In genomic region chr5:111965311-111965710, GRCm38 (mm10) we compare ENCODE assay signal across 27 mouse cellular contexts.
DNase-seq lines count a peak whose midpoint lies in the region; ATAC-seq lines count a peak whose summit lies in the region.
"Had no signal": no experiment of that assay in that cellular context is flagged by ENCODE, and none has a peak within 500 bp of the region (broad histone marks: within the 10 kb centered on the region; RNA-seq: fewer than 3 reads in every experiment).

No protein-coding gene starts in this region.

- no peaks in the 10 kb centered on the region for H3K27me3 ChIP-seq in forebrain, embryonic 11.5 days (ENCODE audit: control insufficient read depth, insufficient read depth, low read length)
- H3K27me3 ChIP-seq: CH12.LX; embryonic facial prominence, embryonic 12.5 days; forebrain, embryonic 13.5 days; forebrain, embryonic 15.5 days had no signal

- no peak for ATAC-seq in forebrain, embryonic 11.5 days (replicated peaks; ENCODE audit: low FRiP score)
- ATAC-seq: activated CD4-positive, CD25-positive, alpha-beta regulatory T cell, adult 4 months; CD4-positive, CD25-positive, alpha-beta regulatory T cell, adult 4 months; forebrain, embryonic 13.5 days; forebrain, embryonic 15.5 days; forebrain, postnatal 0 days; Patski had no signal

- no peaks in the 10 kb centered on the region for H3K4me1 ChIP-seq in forebrain, embryonic 11.5 days (replicated peaks; ENCODE audit: control insufficient read depth, insufficient read depth, low read length)
- H3K4me1 ChIP-seq: embryonic facial prominence, embryonic 10.5 days; embryonic facial prominence, embryonic 12.5 days; forebrain, embryonic 10.5 days had no signal

- WGBS in forebrain, embryonic 11.5 days, result 89% methylated on average over 7 of the region's 7 CpGs

- H3K4me3 ChIP-seq in forebrain, embryonic 11.5 days (ENCODE audit: low read depth, low read length), result no peak overlapping the region
- H3K4me3 ChIP-seq: embryonic facial prominence, embryonic 10.5 days; embryonic facial prominence, embryonic 12.5 days; forebrain, embryonic 10.5 days; forebrain, embryonic 13.5 days; forebrain, embryonic 15.5 days had no signal

- H3K9ac ChIP-seq in forebrain, embryonic 11.5 days (ENCODE audit: low read length), result no peak overlapping the region
- H3K9ac ChIP-seq: embryonic facial prominence, embryonic 12.5 days; forebrain, embryonic 13.5 days; forebrain, embryonic 15.5 days; forebrain, postnatal 0 days had no signal

- DNase-seq in testis, postnatal 10 days (ENCODE audit: low spot score), result peak; percentile 11
- DNase-seq in testis, postnatal 14 days (ENCODE audit: low spot score), result no peak
- DNase-seq in 3134 (ENCODE audit: extremely low read depth, insufficient read length, low spot score), result peak; percentile 41
- DNase-seq in Muller cell, postnatal 12 days (ENCODE audit: inconsistent ontology term), result peak; percentile 13
- DNase-seq in fibroblast of lung, adult 2 months (ENCODE audit: low read depth), result peak; percentile 30
- no peak for DNase-seq in forebrain, embryonic 11.5 days (ENCODE audit: low spot score)
- no peak for DNase-seq in frontal cortex, adult 2 months (ENCODE audit: extremely low spot score in 1 of 2, low spot score in 1 of 2)
- DNase-seq: adrenal gland, adult 8-10 months; adrenal gland, postnatal 14 days; adrenal gland, postnatal 36 days; B cell, adult 2 months; cerebellum, adult 11-12 months; cerebellum, adult 2 months; cerebellum, adult 9-10 months; cerebellum, postnatal 10 days; cerebellum, postnatal 25 days; forebrain, postnatal 0 days had no signal

- H3K36me3 ChIP-seq in forebrain, embryonic 11.5 days (ENCODE audit: control insufficient read depth, insufficient read depth, low read length), result no peaks in the 10 kb centered on the region
- H3K36me3 ChIP-seq: embryonic facial prominence, embryonic 10.5 days; embryonic facial prominence, embryonic 12.5 days; forebrain, embryonic 10.5 days; forebrain, embryonic 15.5 days; G1E had no signal

- H3K4me2 ChIP-seq in forebrain, embryonic 11.5 days (ENCODE audit: low read depth, low read length, severe bottlenecking), result no peak overlapping the region
- H3K4me2 ChIP-seq: embryonic facial prominence, embryonic 12.5 days; forebrain, embryonic 13.5 days; forebrain, embryonic 15.5 days had no signal

- no peak overlapping the region for H3K27ac ChIP-seq in forebrain, embryonic 11.5 days (ENCODE audit: low read depth, low read length)
- H3K27ac ChIP-seq: embryonic facial prominence, embryonic 10.5 days; embryonic facial prominence, embryonic 12.5 days; forebrain, embryonic 10.5 days; forebrain, embryonic 13.5 days; forebrain, embryonic 15.5 days had no signal

- H3K9me3 ChIP-seq in forebrain, embryonic 11.5 days (ENCODE audit: control insufficient read depth, low read length), result no peaks in the 10 kb centered on the region
- H3K9me3 ChIP-seq: embryonic facial prominence, embryonic 10.5 days; embryonic facial prominence, embryonic 12.5 days; forebrain, embryonic 10.5 days; forebrain, embryonic 13.5 days; forebrain, embryonic 15.5 days had no signal

Comparison
In these comparisons a context has a peak if more than half of its experiments do, and no peak if none do; other contexts are left out.
1. DNase-seq: peak in testis, postnatal 10 days (single experiment), 3134 (single experiment), Muller cell, postnatal 12 days (single experiment) and fibroblast of lung, adult 2 months (single experiment); none in testis, postnatal 14 days (single experiment), forebrain, embryonic 11.5 days (single experiment) and frontal cortex, adult 2 months (0 of 2).